Comparison of ENCODE assay signal across 23 mouse cellular contexts in genomic region chr2:103941085-103941484, GRCm38 (mm10). TPM values are rescaled to one million over a fixed set of nuclear protein-coding genes. Genes with fewer than 3 reads are reported as not detected.
DNase-seq lines count a peak whose midpoint lies in the region; ATAC-seq and TF ChIP-seq lines count a peak whose summit lies in the region.
"Had no signal": no experiment of that assay in that cellular context is flagged by ENCODE, and none has a peak within 500 bp of the region (broad histone marks: within the 10 kb centered on the region; RNA-seq: fewer than 3 reads in every experiment).

No protein-coding gene starts in this region.

- TF ChIP-seq CTCF in CH12.LX (conservative IDR thresholded peaks at IDR 0.05 in 1 of 2, IDR thresholded peaks at IDR 0.05 in 1 of 2; ENCODE audit: low read depth in 2 of 2, low read length in 2 of 2), result peak in 1 of 2 experiments; percentile 38; a peak in 2 of 4 replicates
- no peak for TF ChIP-seq CTCF in intestine, postnatal 0 days (IDR thresholded peaks at IDR 0.05; ENCODE audit: low read depth)

- no peak for ATAC-seq in liver, embryonic 13.5 days (ENCODE audit: low read depth)
- ATAC-seq in liver, embryonic 11.5 days (replicated peaks; ENCODE audit: low FRiP score), result no peak
- ATAC-seq in intestine, postnatal 0 days, result no peak
- ATAC-seq: activated CD4-positive, CD25-positive, alpha-beta regulatory T cell, adult 4 months; CD4-positive, CD25-positive, alpha-beta regulatory T cell, adult 4 months; Patski had no signal

- H3K4me3 ChIP-seq in liver, embryonic 13.5 days (replicated peaks), result no peak overlapping the region
- H3K4me3 ChIP-seq in liver, embryonic 11.5 days (ENCODE audit: low read depth, low read length), result no peak overlapping the region
- H3K4me3 ChIP-seq in CH12.LX (replicated peaks in 1 of 3; ENCODE audit: low read depth in 2 of 3, low read length in 2 of 3, poor library complexity in 1 of 3), result no peak overlapping the region
- H3K4me3 ChIP-seq in intestine, postnatal 0 days (ENCODE audit: low read depth, low read length), result no peak overlapping the region

- peak overlapping the region; percentile 22; the same call in 1 of the 2 replicates for H3K9ac ChIP-seq in liver, embryonic 13.5 days
- no peak overlapping the region for H3K9ac ChIP-seq in liver, embryonic 11.5 days (ENCODE audit: low read depth, low read length)
- no peak overlapping the region for H3K9ac ChIP-seq in CH12.LX (ENCODE audit: insufficient read depth, low read depth)
- H3K9ac ChIP-seq in intestine, postnatal 0 days (ENCODE audit: low read depth, low read length), result no peak overlapping the region

- H3K27ac ChIP-seq in liver, embryonic 13.5 days, result no peak overlapping the region
- H3K27ac ChIP-seq in liver, embryonic 11.5 days (ENCODE audit: low read depth, low read length), result no peak overlapping the region
- no peak overlapping the region for H3K27ac ChIP-seq in CH12.LX (ENCODE audit: insufficient read depth, low read depth)
- H3K27ac ChIP-seq in intestine, postnatal 0 days (ENCODE audit: low read depth, low read length), result no peak overlapping the region

- H3K9me3 ChIP-seq in liver, embryonic 13.5 days (replicated peaks), result no peaks in the 10 kb centered on the region
- H3K9me3 ChIP-seq in liver, embryonic 11.5 days (ENCODE audit: control insufficient read depth, low read length), result no peaks in the 10 kb centered on the region
- no peaks in the 10 kb centered on the region for H3K9me3 ChIP-seq in CH12.LX (replicated peaks; ENCODE audit: low read length)
- H3K9me3 ChIP-seq in intestine, postnatal 0 days (ENCODE audit: control insufficient read depth), result no peaks in the 10 kb centered on the region
- H3K9me3 ChIP-seq: G1E had no signal

- no peak for TF ChIP-seq POLR2A in CH12.LX (IDR thresholded peaks at IDR 0.05; ENCODE audit: low read depth, low read length)

- DNase-seq in liver, embryonic 13.5 days, result no peak
- DNase-seq in liver, embryonic 11.5 days (ENCODE audit: low spot score), result no peak
- peak; percentile 62 to 64 for DNase-seq in B cell, adult 2 months
- peak; percentile 60 for DNase-seq in CH12.LX (ENCODE audit: extremely low read depth)
- DNase-seq in splenic B cell, adult 2 months (ENCODE audit: low read depth, low spot score), result peak; percentile 70
- no peak for DNase-seq in kidney, adult 18-20 months
- DNase-seq in kidney, postnatal 36 days, result no peak
- DNase-seq: adrenal gland, adult 2 months; adrenal gland, adult 8-10 months; adrenal gland, postnatal 10 days; adrenal gland, postnatal 14 days; adrenal gland, postnatal 25 days; adrenal gland, postnatal 36 days; cerebellum, adult 11 months; cerebellum, adult 11-12 months; cerebellum, adult 18-20 months; cerebellum, adult 2 months had no signal

- no peaks in the 10 kb centered on the region; the same call in 1 of the 2 replicates for H3K27me3 ChIP-seq in liver, embryonic 13.5 days
- no peaks in the 10 kb centered on the region for H3K27me3 ChIP-seq in liver, embryonic 11.5 days (replicated peaks; ENCODE audit: control insufficient read depth, insufficient read depth, low read length)
- no peaks in the 10 kb centered on the region for H3K27me3 ChIP-seq in CH12.LX (replicated peaks)
- no peaks in the 10 kb centered on the region for H3K27me3 ChIP-seq in splenic B cell, adult 2 months (ENCODE audit: control insufficient read depth, insufficient read depth, low read length, poor library complexity, severe bottlenecking)
- H3K27me3 ChIP-seq in intestine, postnatal 0 days (replicated peaks; ENCODE audit: control insufficient read depth, insufficient read depth, low read length), result no peaks in the 10 kb centered on the region

- no peaks in the 10 kb centered on the region for H3K36me3 ChIP-seq in liver, embryonic 13.5 days
- H3K36me3 ChIP-seq in liver, embryonic 11.5 days (ENCODE audit: control insufficient read depth, insufficient read depth, low read length), result no peaks in the 10 kb centered on the region
- H3K36me3 ChIP-seq in CH12.LX (replicated peaks in 1 of 2; ENCODE audit: control insufficient read depth in 1 of 2, insufficient read depth in 1 of 2, low read length in 1 of 2), result no peaks in the 10 kb centered on the region
- no peaks in the 10 kb centered on the region for H3K36me3 ChIP-seq in splenic B cell, adult 2 months (ENCODE audit: control insufficient read depth, insufficient read depth, low read length, poor library complexity, severe bottlenecking)
- no peaks in the 10 kb centered on the region for H3K36me3 ChIP-seq in intestine, postnatal 0 days (ENCODE audit: control insufficient read depth, insufficient read depth)
- H3K36me3 ChIP-seq: G1E had no signal

- H3K79me2 ChIP-seq in CH12.LX (replicated peaks; ENCODE audit: control insufficient read depth, extremely low read depth, insufficient read depth, poor library complexity, severe bottlenecking), result no peaks in the 10 kb centered on the region

- WGBS in liver, embryonic 13.5 days (ENCODE audit: insufficient replicate concordance), result 79% methylated on average over 3 of the region's 3 CpGs
- WGBS in liver, embryonic 11.5 days, result 79% methylated on average over 3 of the region's 3 CpGs
- WGBS in intestine, postnatal 0 days, result 74% methylated on average over 3 of the region's 3 CpGs

- no peak overlapping the region for H3K4me2 ChIP-seq in liver, embryonic 13.5 days
- H3K4me2 ChIP-seq in liver, embryonic 11.5 days, result no peak overlapping the region
- H3K4me2 ChIP-seq in CH12.LX (ENCODE audit: insufficient read depth, low read depth, poor library complexity, severe bottlenecking), result no peak overlapping the region
- H3K4me2 ChIP-seq in intestine, postnatal 0 days (replicated peaks; ENCODE audit: low read depth), result no peak overlapping the region

- no peak; the same call in none of the 2 replicates for TF ChIP-seq RAD21 in CH12.LX (IDR thresholded peaks at IDR 0.05; ENCODE audit: low read depth, low read length)

- H3K4me1 ChIP-seq in liver, embryonic 13.5 days (replicated peaks), result peaks cover 20% of the 10 kb centered on the region
- peaks cover 8% of the 10 kb centered on the region for H3K4me1 ChIP-seq in liver, embryonic 11.5 days (replicated peaks; ENCODE audit: control insufficient read depth, insufficient read depth, low read length)
- peaks cover 65 to 79% of the 10 kb centered on the region in 2 experiments for H3K4me1 ChIP-seq in CH12.LX (ENCODE audit: control insufficient read depth in 1 of 2, insufficient read depth in 2 of 2)
- H3K4me1 ChIP-seq in intestine, postnatal 0 days (replicated peaks; ENCODE audit: control insufficient read depth, insufficient read depth, low read length), result no peaks in the 10 kb centered on the region

- peak; percentile 37 for TF ChIP-seq EP300 in CH12.LX (IDR thresholded peaks at IDR 0.05; ENCODE audit: low read length)

- in situ Hi-C loops in CH12.LX (cut with MboI; ENCODE audit: low pct_ligation_motif_present, low pct_unique_long_range_greater_than_20kb, low sequenced_read_pairs), result no loop called here

- dilution Hi-C loops in CH12.LX (cut with MboI; ENCODE audit: extremely low pct_ligation_motif_present, extremely low pct_unique_long_range_greater_than_20kb, low sequenced_read_pairs), result no loop called here

TF ChIP-seq in CH12.LX, 34 proteins besides CTCF, POLR2A, EP300 and RAD21 (continues in another document):
- TF ChIP-seq RCOR1 (conservative IDR thresholded peaks at IDR 0.05; ENCODE audit: low read depth, low read length) (no peak), PAX5 (IDR thresholded peaks at IDR 0.05; ENCODE audit: low read length) (no peak), ELF1 (IDR thresholded peaks at IDR 0.05; ENCODE audit: low read depth, low read length) (no peak), ZC3H11A (IDR thresholded peaks at IDR 0.05; ENCODE audit: low read depth, low read length) (no peak), ZMIZ1 (IDR thresholded peaks at IDR 0.05; ENCODE audit: low read depth, low read length) (no peak), SMC3 (IDR thresholded peaks at IDR 0.05; ENCODE audit: low read depth, low read length) (peak; percentile 30), ZNF384 (IDR thresholded peaks at IDR 0.05; ENCODE audit: low read depth, low read length) (no peak), JUND (conservative IDR thresholded peaks at IDR 0.05; ENCODE audit: low read depth, low read length) (no peak), IRF4 (IDR thresholded peaks at IDR 0.05; ENCODE audit: low read depth, low read length) (peak; percentile 49; the same call in 1 of the 2 replicates), POLR2AphosphoS2 (IDR thresholded peaks at IDR 0.05; ENCODE audit: low read depth, low read length) (no peak), SIN3A (IDR thresholded peaks at IDR 0.05; ENCODE audit: low read length) (no peak; the same call in 1 of the 2 replicates), USF2 (conservative IDR thresholded peaks at IDR 0.05; ENCODE audit: low read depth, low read length) (no peak), CHD1 (IDR thresholded peaks at IDR 0.05; ENCODE audit: low read depth, low read length) (no peak), GABPA (IDR thresholded peaks at IDR 0.05; ENCODE audit: insufficient replicate concordance, low read depth, low read length) (no peak), MAZ (IDR thresholded peaks at IDR 0.05; ENCODE audit: low read depth, low read length) (no peak), E2F4 (IDR thresholded peaks at IDR 0.05; ENCODE audit: insufficient replicate concordance, low read depth, low read length) (no peak), JUN (IDR thresholded peaks at IDR 0.05; ENCODE audit: insufficient read depth, low read depth, low read length) (no peak), CHD2 (IDR thresholded peaks at IDR 0.05; ENCODE audit: low read length) (no peak), MXI1 (IDR thresholded peaks at IDR 0.05; ENCODE audit: low read depth, low read length) (no peak), TCF12 (IDR thresholded peaks at IDR 0.05; ENCODE audit: low read depth, low read length) (peak; percentile 46; the same call in 1 of the 2 replicates), BHLHE40 (IDR thresholded peaks at IDR 0.05; ENCODE audit: low read depth, low read length) (peak; percentile 48), MEF2A (IDR thresholded peaks at IDR 0.05; ENCODE audit: borderline replicate concordance, low read depth, low read length) (no peak), ETS1 (conservative IDR thresholded peaks at IDR 0.05; ENCODE audit: low read depth, low read length) (peak; percentile 70), TBP (conservative IDR thresholded peaks at IDR 0.05; ENCODE audit: low read depth, low read length) (no peak), NELFE (IDR thresholded peaks at IDR 0.05; ENCODE audit: low read depth, low read length) (no peak), HCFC1 (IDR thresholded peaks at IDR 0.05; ENCODE audit: low read depth, low read length) (no peak)

RNA-seq across cellular contexts. Expression of gene Lmo2, which starts 16.7 kb away (rescaled TPM):
- 156 and 167 TPM in 2 replicates for polyA plus RNA-seq in liver, embryonic 13.5 days (2015; fragmentation: Nextera tagmentation; extraction: Ambion mirVana)
- polyA plus RNA-seq in liver, embryonic 11.5 days (2014; fragmentation: Nextera tagmentation; extraction: Ambion mirVana), result 185 and 191 TPM in 2 replicates
- total RNA-seq in CH12.LX (2012; rRNA removed) (108 and 109 TPM in 2 replicates), CH12.LX (2014; rRNA removed) (61.3 and 63.6 TPM in 2 replicates)
- 43.3 and 49.6 TPM in 2 replicates for polyA plus RNA-seq in CH12.LX (2012; ENCODE audit: insufficient read length, low read depth)
- 11.1 and 12.9 TPM in 2 replicates for polyA plus RNA-seq in intestine, postnatal 0 days (2015; fragmentation: Nextera tagmentation; extraction: Ambion mirVana)
- polyA plus RNA-seq: C2C12 had no signal

Comparison
In these comparisons a context has a peak if more than half of its experiments do, and no peak if none do; other contexts are left out.
1. DNase-seq: peak in B cell, adult 2 months (2 of 2), CH12.LX (single experiment) and splenic B cell, adult 2 months (single experiment); none in liver, embryonic 13.5 days (single experiment), liver, embryonic 11.5 days (single experiment), kidney, adult 18-20 months (single experiment) and kidney, postnatal 36 days (0 of 2).